Mouse (Mus musculus): ENCODE measurements around the gene Flt3l.

GRCm38 (mm10) chr7:45100046-45100445, 36.2 kb downstream of the Flt3l start:
- no peak for TF ChIP-seq CEBPB (IDR thresholded peaks at IDR 0.05; ENCODE audit: low read depth)
- no peak for TF ChIP-seq CTCF (IDR thresholded peaks at IDR 0.05; ENCODE audit: control insufficient read depth, insufficient read depth, insufficient read length)
- no peak for TF ChIP-seq MYOD1 (IDR thresholded peaks at IDR 0.05; ENCODE audit: control insufficient read depth, insufficient read length, low read depth)
- TF ChIP-seq USF1 (IDR thresholded peaks at IDR 0.05; ENCODE audit: low read depth) = no peak
- no peak for TF ChIP-seq MYOG (IDR thresholded peaks at IDR 0.05; ENCODE audit: control insufficient read depth, extremely low read depth, insufficient read length)
- no peak for TF ChIP-seq MAX (IDR thresholded peaks at IDR 0.05)
- TF ChIP-seq FOSL1 (IDR thresholded peaks at IDR 0.05; ENCODE audit: insufficient read depth, low read length, poor library complexity, severe bottlenecking) = no peak
